Mouse (Mus musculus) left cerebral cortex, postnatal 10 days (tissue): ENCODE data around the gene Nmrk1. TPM values are rescaled to one million over a fixed set of nuclear protein-coding genes. Genes with fewer than 3 reads are reported as not detected.
A peak's percentile ranks its signal among the peaks of the same experiment; 100 is the strongest.

ENCODE experiments used
- DNase-seq, 2 experiments: peaks; one replicate each; pipeline ENCODE4 v3.0.0; 2021 to 2022; ENCODE audit warnings: low spot score in 2 of 2, mixed read lengths in 1 of 2; ENCODE audit errors: extremely low spot score in 1 of 2
- intact Hi-C: fragments of 180-260 bp; cut with DNase I; formaldehyde crosslinking; loops from one replicate; pipeline ENCODE4 v1.15.1; 2025
- total RNA-seq, 2 experiments: library from RNA; stranded (reverse); gene quantifications; 2 replicates each; pipeline ENCODE4 v1.2.3; 2021

The Nmrk1 gene
- total RNA-seq, 2 experiments from 2014 or later, result 3.5 to 5.6 TPM

DNA sequence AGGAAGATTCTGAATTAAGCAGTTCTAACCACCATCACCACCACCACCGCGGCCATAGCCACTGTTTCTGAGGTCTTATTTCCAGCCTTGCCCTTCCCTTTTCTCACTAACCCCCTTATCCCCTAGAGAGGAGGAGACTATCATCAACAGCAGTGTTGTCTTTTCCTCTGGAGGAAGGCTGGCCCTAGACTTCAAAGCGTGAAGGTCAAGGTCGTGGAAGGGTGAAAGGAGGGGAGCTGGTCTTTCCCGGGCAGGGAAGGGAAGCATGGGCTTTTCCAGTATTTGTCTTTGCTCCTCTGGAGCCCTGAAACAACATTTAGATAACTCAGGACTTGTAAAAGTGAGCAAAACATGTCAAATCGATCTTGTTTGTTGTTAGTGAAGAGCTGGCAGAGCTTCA is 22.8 kb upstream of the Nmrk1 start:
- intact Hi-C loops, result no loop called here
- DNase-seq, result no peak

GRCm38 (mm10) chr19:18614337-18614736 is 17.4 kb upstream of the Nmrk1 start:
- DNase-seq, result no peak
- intact Hi-C loops, result no loop called here

DNA sequence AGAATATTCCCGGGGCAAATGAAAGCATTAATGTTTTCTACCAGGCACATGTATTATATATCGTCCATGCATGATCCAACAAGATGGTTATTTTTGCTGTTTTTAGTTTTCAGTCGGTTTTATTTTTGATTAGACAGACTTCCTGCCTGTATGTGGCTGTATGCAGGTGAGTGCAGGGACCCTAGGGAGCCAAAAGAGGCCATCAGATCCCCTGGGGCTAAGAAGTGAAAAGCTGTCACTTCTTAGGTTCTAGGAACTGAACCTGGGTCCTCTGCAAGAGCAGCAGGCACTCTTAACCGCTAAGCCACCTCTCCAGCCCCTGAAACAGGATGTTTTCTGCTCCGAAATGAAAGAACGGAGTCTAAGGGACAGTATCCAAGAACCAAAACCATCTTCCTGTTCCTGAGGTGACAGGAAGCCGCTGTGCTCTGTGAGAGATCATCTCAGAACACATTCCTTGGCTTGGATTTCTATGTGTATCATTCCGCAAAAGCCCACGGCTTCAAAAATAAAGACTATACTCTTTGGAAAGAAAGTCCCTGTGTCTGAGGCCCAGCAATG is 16.0 kb upstream of the Nmrk1 start:
- DNase-seq, result no peak
- intact Hi-C loops, result no loop called here

- DNase-seq, result no peak
- intact Hi-C loops, result no loop called here
Observed at GRCm38 (mm10) chr19:18617504-18617903, 14.2 kb upstream of the Nmrk1 start.

- intact Hi-C loops, result no loop called here
- no peak for DNase-seq
Observed at GRCm38 (mm10) chr19:18619060-18619459, 12.7 kb upstream of the Nmrk1 start.

- intact Hi-C loops, result no loop called here
Observed at GRCm38 (mm10) chr19:18619691-18620090, 12.1 kb upstream of the Nmrk1 start.

DNA sequence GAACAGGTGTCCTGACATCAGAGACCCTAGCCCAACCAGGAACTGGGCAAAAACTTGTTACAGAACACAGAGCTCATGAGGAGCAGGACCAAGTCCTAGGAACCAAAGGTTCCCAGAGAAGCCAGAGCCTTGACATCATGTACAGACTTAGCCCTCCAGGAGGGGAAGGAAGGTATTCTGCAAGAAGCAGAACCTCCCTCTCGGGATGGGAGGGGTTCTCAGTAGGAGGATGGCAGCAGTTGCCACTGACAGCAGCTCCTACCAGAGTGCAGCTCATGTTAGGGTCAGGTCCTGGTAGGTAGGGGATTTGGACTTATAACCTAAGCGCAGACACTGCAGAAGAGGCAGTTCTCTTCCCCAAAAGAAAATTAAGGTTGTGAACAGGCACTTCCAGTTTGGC is 7.9 kb upstream of the Nmrk1 start:
- DNase-seq, result no peak
- intact Hi-C loops, result no loop called here

More at GRCm38 (mm10) chr19:18619691-18620090, 12.1 kb upstream of the Nmrk1 start:
- DNase-seq, result no peak

- peak in 1 of 2 experiments; percentile 42 for DNase-seq
- intact Hi-C loops, result no loop called here
Observed at GRCm38 (mm10) chr19:18629589-18629988, 2.2 kb upstream of the Nmrk1 start.

DNA sequence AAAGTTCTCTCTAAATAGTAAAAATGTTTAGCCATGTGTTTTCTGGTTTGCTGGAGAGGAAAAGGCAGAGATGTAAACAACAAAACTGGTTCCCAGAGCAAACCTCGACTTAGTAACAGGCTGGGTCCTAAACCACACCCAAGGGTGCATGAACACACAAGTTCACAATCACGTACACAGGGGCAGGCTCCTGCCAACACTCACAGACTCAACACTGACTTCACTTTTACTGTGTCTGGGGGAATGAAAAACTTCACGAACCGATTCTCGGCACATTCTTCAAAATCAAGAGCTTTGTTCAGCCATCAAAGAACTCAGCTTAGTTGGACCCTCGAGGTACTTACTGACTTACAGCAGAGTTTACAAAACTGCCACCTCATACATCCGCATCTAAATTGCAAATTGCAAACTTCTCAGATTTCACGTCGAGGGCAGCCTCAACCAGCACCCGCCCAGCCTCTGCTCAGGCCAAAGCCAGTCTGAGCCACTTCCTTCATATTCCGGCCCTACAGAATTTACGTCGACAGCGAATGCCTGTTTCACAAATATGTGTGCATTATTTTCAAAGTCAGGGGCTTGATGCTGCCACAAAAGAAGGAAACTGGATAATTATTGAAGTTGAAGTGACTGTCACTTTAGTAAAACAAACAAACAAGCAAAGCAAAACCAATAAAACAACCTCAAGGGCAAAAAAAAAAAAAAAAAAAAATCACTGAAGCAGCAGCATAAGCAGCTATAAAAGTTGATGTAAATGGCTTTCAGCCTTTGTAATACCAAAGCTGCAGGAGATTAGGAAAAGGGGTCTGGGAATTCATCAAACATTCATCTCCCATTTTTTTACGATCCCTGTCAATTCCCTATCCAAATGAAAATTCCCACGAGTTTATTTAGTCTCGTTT is 1.3 kb upstream of the Nmrk1 start:
- intact Hi-C loops, result no loop called here
- DNase-seq, result peak in 1 of 2 experiments; percentile 37

DNA sequence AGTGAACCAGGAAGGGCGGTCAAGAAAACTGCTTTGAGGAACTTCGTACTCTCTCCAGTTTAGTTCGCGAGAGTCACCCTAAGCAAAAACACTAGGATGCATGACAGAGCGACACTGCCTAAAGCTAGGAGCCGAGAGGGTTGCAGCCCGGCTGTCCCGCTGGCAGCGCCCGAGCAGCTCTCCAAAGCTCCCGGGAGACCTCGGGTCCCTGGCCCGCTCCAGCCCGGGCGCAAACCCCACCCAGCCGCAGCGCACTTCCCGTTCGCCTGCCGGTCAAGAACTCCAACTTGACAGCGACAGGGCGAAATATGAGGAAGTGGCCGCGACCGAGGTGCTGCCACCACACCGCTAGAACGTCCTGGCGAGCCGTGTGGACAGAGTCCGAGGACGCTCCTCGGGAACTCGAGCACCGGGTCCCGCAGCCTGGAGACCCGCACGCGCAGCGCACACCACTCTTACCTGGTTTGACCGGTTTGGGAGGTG is 548 bp upstream of the Nmrk1 start:
- intact Hi-C loops, result no loop called here
- peak; percentile 23 to 77 for DNase-seq

- intact Hi-C loops, result no loop called here
- no peak for DNase-seq
Observed at GRCm38 (mm10) chr19:18632231-18633185, 758 bp downstream of the Nmrk1 start.

- DNase-seq, result no peak
- intact Hi-C loops, result no loop called here
Observed at GRCm38 (mm10) chr19:18637954-18638353, 6.2 kb downstream of the Nmrk1 start.

DNA sequence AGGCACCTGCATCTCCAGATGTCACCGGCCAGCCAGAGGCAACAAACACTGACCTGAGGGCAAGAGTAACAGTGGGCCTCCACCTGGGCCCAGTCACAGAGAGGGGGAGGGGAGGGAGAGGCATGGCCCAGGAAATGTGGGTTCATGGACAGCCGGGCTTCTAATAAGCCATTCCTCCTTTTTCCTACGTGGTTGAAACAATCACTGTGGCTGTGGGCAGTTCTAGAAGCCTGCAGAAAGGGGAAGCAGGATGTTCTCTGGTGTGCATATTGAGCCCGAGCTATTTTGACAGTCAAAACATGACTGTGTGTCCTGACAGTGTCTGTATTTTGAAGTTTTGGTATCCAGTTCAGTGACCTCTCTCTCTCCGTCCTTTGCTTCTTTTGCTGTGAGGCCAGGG is 7.2 kb downstream of the Nmrk1 start:
- intact Hi-C loops, result no loop called here
- DNase-seq, result no peak

- no peak for DNase-seq
- intact Hi-C loops, result no loop called here
Observed at GRCm38 (mm10) chr19:18639552-18639951, 7.8 kb downstream of the Nmrk1 start.

DNA sequence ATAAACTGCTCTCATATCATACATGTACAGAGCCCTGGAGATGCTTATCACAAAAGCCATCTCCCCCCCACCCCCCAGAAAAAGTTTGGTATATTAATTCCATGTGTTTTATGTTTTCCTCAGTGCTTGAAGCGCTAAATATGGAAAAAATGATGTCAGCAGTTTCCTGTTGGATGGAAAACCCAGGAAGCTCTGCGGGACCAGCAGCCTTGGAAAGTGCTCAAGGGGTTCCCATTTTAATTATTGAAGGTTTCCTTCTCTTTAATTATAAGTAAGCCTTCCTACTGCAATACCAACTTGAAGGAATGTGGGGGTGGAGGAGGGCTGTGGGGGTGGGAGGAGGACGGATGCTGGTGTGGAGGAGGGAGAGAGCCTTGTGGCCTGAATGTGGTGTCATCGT is 9.3 kb downstream of the Nmrk1 start:
- intact Hi-C loops, result no loop called here
- no peak for DNase-seq

DNA sequence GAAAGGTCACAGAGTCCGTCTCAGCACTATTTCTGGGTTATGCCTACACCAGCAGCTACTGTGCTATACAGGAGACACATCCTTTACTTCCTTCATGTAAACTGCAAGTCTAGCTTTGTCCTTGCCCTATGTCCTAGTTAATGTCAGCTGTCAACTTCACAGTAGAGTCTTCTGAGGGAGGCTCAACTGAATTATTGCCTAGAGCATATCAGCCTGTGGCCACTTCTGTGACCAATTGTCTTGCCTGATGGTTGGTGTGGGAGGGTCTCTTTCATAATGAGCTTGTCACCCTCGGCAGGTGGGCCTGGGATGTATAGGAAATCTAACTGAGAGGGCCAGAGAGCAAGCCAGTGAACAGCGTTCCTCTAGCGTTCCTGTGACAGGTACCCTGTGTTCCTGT is 11.7 kb downstream of the Nmrk1 start:
- no peak for DNase-seq
- intact Hi-C loops, result no loop called here

DNA sequence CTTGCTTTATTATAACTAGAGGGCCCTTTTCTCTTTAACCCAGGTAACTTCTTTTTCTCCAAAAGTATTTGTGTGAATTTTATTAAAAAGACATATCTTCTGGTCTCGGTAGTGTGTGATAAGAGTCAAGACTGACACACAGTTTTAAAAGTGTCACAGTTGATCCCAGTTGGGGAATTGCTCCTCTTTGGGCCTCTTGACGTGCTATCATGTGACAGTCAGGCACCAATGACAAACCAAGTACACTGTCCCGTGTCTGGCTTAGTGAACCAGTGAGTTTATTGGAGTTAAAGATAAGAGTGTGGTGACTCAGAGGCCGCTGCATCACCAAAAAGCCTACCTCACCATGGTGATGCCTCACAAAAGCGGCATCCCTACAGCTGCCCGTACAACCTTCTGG is 12.3 kb downstream of the Nmrk1 start:
- intact Hi-C loops, result no loop called here
- DNase-seq, result no peak

DNA sequence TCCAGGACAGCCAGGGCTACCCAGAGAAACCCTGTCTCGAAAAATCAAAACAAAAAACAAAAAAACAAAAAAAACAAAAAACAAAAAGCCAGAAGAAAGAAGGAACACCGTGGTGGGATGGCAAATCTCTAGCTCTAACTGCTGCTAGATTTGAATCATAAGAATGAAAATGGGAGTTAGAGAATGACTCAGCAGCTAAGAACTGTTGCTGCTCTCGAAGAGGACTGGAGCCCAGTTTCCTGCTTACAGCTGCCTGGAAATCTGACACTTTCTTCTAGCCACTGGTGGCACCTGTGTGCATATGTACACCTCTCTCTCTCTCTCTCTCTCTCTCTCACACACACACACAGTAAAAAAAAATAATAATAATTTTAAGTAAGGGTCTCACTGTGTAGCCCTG is 14.6 kb downstream of the Nmrk1 start:
- intact Hi-C loops, result no loop called here
- no peak for DNase-seq

DNA sequence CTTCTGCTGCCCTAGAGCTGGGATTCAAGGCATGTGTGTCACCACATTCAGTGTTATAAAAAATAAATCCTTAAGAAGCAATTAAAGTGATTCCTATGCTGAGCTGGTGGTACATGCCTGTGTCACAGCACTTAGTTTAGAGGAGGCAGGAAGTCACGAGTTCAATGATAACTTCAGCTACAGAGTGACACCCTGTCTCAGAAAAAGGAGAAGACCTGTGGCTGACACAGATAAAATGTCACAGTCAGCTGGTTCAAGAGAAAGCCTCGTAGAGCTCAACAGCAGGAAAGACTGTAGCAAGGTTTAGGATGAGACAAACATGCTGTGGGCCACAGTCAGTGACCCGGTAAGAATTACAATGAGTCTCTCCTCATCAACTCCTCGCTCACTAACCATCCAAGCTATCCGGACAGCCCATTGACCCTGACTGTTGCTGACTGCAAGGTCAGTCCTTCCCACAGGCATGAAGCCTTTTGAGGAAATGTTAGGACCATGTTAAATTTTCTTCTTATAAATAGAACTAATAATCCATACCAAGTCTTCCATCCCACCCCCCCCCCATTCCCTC is 15.2 kb downstream of the Nmrk1 start:
- intact Hi-C loops, result no loop called here
- DNase-seq, result no peak
